Mouse (Mus musculus): ENCODE results near the gene Cd200r4.

DNA sequence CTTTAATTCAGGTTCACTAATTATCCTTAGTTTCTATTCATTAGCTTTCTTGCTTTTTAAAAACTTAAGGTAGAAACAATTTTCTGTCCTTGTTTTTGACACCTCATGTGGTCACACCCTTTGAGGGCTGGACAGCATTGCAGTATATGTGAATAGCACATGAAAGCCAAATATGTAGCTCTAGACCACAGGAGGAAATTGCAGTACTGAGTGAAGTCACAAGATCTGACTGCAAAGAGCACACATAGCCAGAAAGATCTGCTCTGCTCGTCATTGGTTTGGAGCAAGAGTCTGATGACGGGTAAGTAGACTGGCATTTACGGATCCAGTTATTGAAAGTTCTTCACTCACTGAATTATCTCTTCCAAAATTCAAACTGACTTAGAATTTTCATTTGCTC is at the start of gene Cd200r4:
- TF ChIP-seq CTCF (conservative IDR thresholded peaks at IDR 0.05; ENCODE audit: low read length) (no peak), NANOG (IDR thresholded peaks at IDR 0.05; ENCODE audit: borderline replicate concordance, low read length) (no peak), POU5F1 (IDR thresholded peaks at IDR 0.05; ENCODE audit: borderline replicate concordance, low read length) (no peak)

All from E14TG2a.4 (cell line).